Mouse (Mus musculus) liver, postnatal 0 days (tissue): ENCODE measurements around the gene Kctd21.

Source experiments
- CTCF ChIP-seq: sonication (generic); IDR thresholded peaks from 2 replicates; pipeline ENCODE4 v1.5.1; 2016; ENCODE audit warnings: antibody characterized with exemption, low read depth
- EP300 ChIP-seq: IDR thresholded peaks from 2 replicates; pipeline ENCODE4 v1.6.1; 2016; ENCODE audit warnings: antibody characterized with exemption, low read depth, mild to moderate bottlenecking

DNA sequence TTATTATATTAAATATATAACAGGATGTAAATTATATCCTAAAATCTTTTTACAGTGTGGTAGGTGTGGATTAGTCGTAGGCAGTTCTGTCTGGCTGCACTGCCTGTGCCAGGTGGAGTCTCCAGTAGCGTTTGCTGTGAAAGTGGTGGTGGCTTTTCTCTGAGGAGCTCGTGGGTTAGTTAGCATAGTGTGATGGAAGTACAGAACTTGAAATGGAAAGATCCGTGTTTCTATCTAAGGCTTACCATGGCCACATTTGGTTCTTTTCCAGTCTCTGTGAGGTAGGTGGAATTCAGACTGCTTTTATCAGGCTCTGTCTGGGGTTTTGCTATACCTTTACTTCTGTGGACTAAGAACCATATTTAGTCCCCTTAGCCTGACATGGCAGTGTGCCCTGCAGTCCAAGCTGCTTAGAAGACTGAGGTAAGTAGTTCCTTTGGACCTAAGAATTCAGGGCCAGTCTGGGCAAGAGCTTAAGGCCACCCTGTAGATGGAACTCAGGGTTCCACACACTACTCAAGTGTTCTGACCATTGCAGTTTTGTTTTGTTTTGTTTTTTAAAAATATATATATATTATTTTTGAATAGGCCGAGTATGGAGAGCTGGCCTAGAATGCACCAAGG, 48.5 kb downstream of the Kctd21 start:
- TF ChIP-seq CTCF (no peak), EP300 (no peak)
